Mouse (Mus musculus) cerebellum, adult 2 months (tissue): ENCODE measurements at regions not wholly inside any gene's neighbourhood (a gene's known extent, or its start where the extent isn't known, plus 50 kb on each side); places are given as distances from the start of the nearest gene placed in this dataset.

Experiments
- DNase-seq, 2 experiments: peaks; one replicate each; pipeline ENCODE4 v3.0.0; 2021
- H3K27ac ChIP-seq: fragments of 200-500 bp; 2 replicates; pipeline ENCODE4 v1.5.1; 2012; ENCODE audit warnings: low read length, control low read depth, inconsistent platforms; ENCODE audit not compliant: insufficient read depth
- H3K27me3 ChIP-seq: fragments of 200-500 bp; 2 replicates; pipeline ENCODE4 v1.6.1; 2012; ENCODE audit warnings: inconsistent platforms, mild to moderate bottlenecking, low read length, moderate library complexity; ENCODE audit not compliant: control insufficient read depth, insufficient read depth
- H3K4me1 ChIP-seq: fragments of 200-500 bp; 2 replicates; pipeline ENCODE4 v1.6.1; 2011; ENCODE audit warnings: low read length; ENCODE audit not compliant: control insufficient read depth, insufficient read depth
- H3K4me3 ChIP-seq: fragments of 200-500 bp; replicated peaks from 2 replicates; pipeline ENCODE3; 2011; ENCODE audit warnings: mild to moderate bottlenecking, low read depth, low read length, control low read depth; ENCODE audit not compliant: insufficient read depth
- CTCF ChIP-seq: fragments of 200-500 bp; IDR thresholded peaks from 2 replicates; pipeline ENCODE4 v1.5.1; 2011; ENCODE audit warnings: low read depth, mild to moderate bottlenecking, control low read depth, low read length, moderate library complexity, borderline replicate concordance; ENCODE audit not compliant: insufficient read depth
- POLR2A ChIP-seq: fragments of 200-500 bp; IDR thresholded peaks from 2 replicates; pipeline ENCODE4 v1.6.1; 2011; ENCODE audit warnings: low read length, control low read depth, borderline replicate concordance; ENCODE audit not compliant: insufficient read depth
- WGBS: fragments of 180-500 bp; shearing (Covaris S2); methylation state at CpG from one replicate; pipeline ENCODE4 v1.1.7; 2018; 5-methylcytosine and 5-hydroxymethylcytosine counted together

DNA sequence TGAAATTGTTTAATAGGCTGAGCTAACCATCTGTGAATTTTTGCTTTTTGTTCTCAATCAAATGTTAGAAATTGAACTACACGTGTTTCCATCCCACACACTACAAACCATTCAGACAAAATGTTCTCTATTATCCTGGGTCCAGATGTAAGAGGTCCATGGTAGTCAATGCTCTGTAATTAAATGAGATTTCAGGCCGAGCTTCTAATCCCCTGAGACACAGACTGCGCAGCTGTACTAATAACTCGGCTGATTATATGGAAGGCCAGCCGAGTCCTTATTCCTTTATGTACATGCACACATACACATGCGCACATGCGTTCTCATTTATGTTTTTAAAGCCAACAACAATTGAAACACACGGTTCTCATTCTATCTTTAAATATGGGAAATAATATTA, 118.3 kb upstream of the Slc25a13 start:
- Histone ChIP-seq H3K4me3 (no peak overlapping the region), H3K4me1 (no peaks in the 10 kb centered on the region), H3K27me3 (no peaks in the 10 kb centered on the region), H3K27ac (no peak overlapping the region)
- no peak for DNase-seq
- WGBS: 81% methylated on average over 8 of the region's 8 CpGs
- no peak for TF ChIP-seq CTCF
- TF ChIP-seq POLR2A: no peak

DNA sequence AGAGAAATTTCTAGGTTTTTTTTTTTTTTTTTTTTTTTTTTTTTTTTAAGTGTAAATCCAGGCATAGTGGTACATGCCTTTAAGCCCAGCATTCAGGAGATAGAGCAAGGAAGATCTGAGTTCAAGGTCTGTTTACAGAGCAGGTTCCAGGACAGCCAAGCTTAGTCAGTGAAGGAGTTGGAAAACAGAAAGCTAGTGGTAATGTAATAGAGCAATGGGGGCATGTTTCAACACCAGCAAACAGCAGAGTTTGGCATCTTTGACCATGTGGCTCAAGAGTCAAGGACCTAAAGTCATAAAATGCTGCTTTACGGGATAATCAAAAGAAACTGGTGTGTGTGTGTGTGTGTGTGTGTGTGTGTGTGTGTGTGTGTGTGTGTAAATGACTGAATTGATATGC, 113.3 kb upstream of the Slc25a13 start:
- Histone ChIP-seq H3K27me3 (no peaks in the 10 kb centered on the region), H3K4me1 (no peaks in the 10 kb centered on the region), H3K27ac (no peak overlapping the region), H3K4me3 (no peak overlapping the region)
- no peak for DNase-seq
- 100% methylated on average over 1 of the region's 1 CpGs for WGBS
- TF ChIP-seq POLR2A (no peak), CTCF (no peak)

DNA sequence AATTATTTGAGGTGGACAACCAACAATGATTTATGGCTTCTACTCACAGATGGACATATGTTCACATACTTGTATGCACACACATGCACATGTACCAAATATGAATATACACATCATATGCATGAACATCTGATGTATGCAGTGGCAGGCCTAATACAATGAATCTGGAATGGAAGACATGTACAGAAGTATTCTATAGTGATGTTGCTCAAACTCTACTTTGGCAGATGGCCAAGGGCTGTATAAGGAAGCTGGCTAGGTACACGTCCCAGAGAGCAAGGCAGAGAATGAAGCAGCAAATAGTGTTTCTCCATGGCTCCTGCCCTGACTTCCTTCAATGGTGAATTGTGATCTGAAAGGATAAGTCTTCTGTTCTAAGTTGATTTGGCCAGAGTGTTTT, 108.5 kb upstream of the Slc25a13 start:
- TF ChIP-seq CTCF (no peak), POLR2A (no peak)
- H3K27ac ChIP-seq: no peak overlapping the region
- H3K4me3 ChIP-seq: no peak overlapping the region
- H3K27me3 ChIP-seq: no peaks in the 10 kb centered on the region
- 28% methylated on average over 1 of the region's 1 CpGs for WGBS
- no peak for DNase-seq
- H3K4me1 ChIP-seq: no peaks in the 10 kb centered on the region

DNA sequence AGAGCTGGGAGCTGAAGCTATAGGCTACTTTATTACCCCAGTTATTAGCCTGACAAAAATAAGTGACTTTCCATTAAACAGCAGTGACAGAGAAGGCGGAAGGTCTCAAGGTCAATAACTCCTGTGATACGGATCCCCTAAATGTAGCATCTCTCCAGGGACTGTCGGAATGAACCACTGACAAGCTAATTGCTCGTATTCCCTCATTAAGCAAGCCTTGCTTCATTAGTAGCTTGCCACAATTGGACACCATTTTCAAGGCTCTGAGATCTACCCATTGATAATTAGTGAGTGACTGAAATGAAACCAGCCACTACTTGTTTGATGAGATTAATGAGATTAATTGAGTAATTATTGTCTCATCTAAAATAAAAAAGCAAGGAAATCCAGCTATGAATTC, 99.8 kb upstream of the Slc25a13 start:
- Histone ChIP-seq H3K27me3 (no peaks in the 10 kb centered on the region), H3K27ac (no peak overlapping the region), H3K4me1 (no peaks in the 10 kb centered on the region), H3K4me3 (no peak overlapping the region)
- DNase-seq: no peak
- TF ChIP-seq POLR2A: no peak
- TF ChIP-seq CTCF: no peak
- 77% methylated on average over 4 of the region's 4 CpGs for WGBS

DNA sequence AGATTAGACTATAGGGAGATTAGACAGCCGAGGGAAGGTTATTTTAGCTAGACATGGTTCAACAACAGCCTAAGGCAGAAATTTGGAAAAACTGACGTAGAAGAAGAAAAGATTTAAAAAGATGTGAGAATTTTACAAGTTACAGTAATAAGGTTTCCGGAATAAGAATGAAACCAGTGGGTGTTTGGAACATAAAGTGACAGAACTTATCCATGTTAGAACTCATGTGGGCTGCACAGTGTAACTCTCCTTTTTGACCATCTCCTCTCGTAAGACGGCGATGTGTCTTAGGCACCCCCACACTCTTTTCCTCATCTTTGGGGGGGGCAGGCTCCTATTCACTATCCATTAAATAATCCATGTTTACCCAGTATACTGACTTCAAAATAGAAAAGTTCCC, 96.2 kb upstream of the Slc25a13 start:
- Histone ChIP-seq H3K4me1 (no peaks in the 10 kb centered on the region), H3K27me3 (no peaks in the 10 kb centered on the region), H3K4me3 (no peak overlapping the region), H3K27ac (no peak overlapping the region)
- DNase-seq: no peak
- 95% methylated on average over 6 of the region's 6 CpGs for WGBS
- no peak for TF ChIP-seq CTCF
- TF ChIP-seq POLR2A: no peak

DNA sequence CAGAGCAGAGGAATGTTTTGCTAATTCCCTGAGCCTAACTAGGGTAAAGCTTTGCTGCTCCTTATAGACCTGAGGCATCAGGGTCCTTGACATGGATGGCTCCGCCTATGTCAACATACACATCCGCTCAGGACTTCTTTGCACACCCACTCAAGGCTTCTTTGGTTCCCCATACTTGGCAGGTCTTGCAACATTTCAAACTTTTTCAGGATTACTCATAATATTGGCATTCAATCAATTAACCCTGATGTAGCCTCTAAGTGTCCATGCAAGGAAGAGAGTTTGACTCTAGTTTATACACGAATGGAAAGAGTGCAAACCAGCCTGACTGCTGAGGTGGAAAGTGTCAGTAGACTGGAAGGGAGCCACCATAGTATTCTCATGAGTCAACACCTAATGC, 93.2 kb upstream of the Slc25a13 start:
- Histone ChIP-seq H3K27ac (no peak overlapping the region), H3K4me3 (no peak overlapping the region), H3K27me3 (no peaks in the 10 kb centered on the region), H3K4me1 (no peaks in the 10 kb centered on the region)
- 75% methylated on average over 3 of the region's 3 CpGs for WGBS
- TF ChIP-seq CTCF: no peak
- TF ChIP-seq POLR2A: no peak
- DNase-seq: no peak

DNA sequence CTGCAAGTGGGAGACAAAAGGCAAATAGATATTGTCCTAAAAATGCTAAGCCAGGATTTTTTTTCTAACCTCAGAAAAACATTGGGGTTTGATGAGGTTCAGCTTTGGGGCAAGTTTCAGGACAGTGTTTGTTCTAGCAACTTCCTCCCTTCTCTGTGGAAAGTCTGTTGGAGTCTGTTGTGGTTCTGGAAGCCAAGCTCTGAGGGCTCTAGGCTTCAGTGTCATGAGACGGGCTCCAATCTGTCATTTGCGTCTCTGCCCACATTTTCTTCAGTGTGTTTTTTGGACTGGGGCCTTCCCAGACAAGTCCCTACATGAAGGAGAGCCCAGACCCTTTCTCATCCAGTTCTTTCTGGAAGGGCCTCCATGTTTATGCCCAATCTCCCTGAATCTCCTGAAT, 90.6 kb upstream of the Slc25a13 start:
- Histone ChIP-seq H3K4me3 (no peak overlapping the region), H3K27ac (no peak overlapping the region), H3K4me1 (no peaks in the 10 kb centered on the region), H3K27me3 (no peaks in the 10 kb centered on the region)
- DNase-seq: no peak
- no peak for TF ChIP-seq POLR2A
- TF ChIP-seq CTCF: no peak
- WGBS: 52% methylated on average over 2 of the region's 2 CpGs

DNA sequence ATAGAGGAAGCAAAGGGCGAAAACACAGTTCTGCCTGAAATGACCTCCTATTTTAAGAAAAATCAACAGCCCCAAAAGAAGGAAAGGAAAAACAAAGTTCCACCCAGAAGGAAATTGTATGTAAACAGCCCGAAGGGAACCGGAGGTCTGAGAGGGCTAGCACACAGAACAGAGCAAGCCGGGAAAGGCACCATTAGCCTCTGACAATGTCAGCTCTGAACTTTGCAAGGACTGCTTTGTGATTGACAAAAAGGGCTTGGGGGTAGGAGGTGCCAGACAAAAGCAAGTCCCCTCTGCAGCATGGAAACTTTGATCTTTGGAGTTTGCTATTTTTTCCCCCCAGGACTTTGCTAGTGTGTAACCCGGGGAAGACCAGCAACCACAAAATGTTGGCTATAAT, 86.8 kb upstream of the Slc25a13 start:
- no peak for DNase-seq

More for the DNA sequence above, 86.8 kb upstream of the Slc25a13 start:
- Histone ChIP-seq H3K27me3 (no peaks in the 10 kb centered on the region), H3K4me1 (no peaks in the 10 kb centered on the region), H3K27ac (no peak overlapping the region), H3K4me3 (no peak overlapping the region)
- WGBS: 28% methylated on average over 5 of the region's 5 CpGs
- no peak for TF ChIP-seq POLR2A
- TF ChIP-seq CTCF: no peak
